Mouse (Mus musculus) megakaryocyte, embryonic 14.5 days (primary cell): ENCODE measurements around the gene Yipf6.

Experiments
- FLI1 ChIP-seq: IDR thresholded peaks from 2 replicates; pipeline ENCODE4 v1.6.1; 2012; ENCODE audit warnings: low read length, inconsistent platforms, mixed read lengths
- GATA1 ChIP-seq: IDR thresholded peaks from 3 replicates; pipeline ENCODE4 v1.6.1; 2012; ENCODE audit warnings: mixed read lengths, low read length, inconsistent platforms, borderline replicate concordance

- no peak for TF ChIP-seq GATA1
- no peak for TF ChIP-seq FLI1
These were observed 28.4 kb downstream of the Yipf6 start for GRCm38 (mm10) chrX:98964513-98964912.
